Mouse (Mus musculus): ENCODE results near the gene Isl1. TPM values are rescaled to one million over a fixed set of nuclear protein-coding genes. Genes with fewer than 3 reads are reported as not detected.

The Isl1 gene
- not detected for polyA plus RNA-seq (2017; shearing (Covaris generic))

GRCm38 (mm10) chr13:116309584-116310462, at the start of gene Isl1:
Gene Isl1, minus strand, starts transcription at chr13:116309689.

